Mouse (Mus musculus): ENCODE results near the gene Hoxa5. TPM values are rescaled to one million over a fixed set of nuclear protein-coding genes. Genes with fewer than 3 reads are reported as not detected.

The Hoxa5 gene
- polyA plus RNA-seq, 1 experiment, result 5.3 TPM

DNA sequence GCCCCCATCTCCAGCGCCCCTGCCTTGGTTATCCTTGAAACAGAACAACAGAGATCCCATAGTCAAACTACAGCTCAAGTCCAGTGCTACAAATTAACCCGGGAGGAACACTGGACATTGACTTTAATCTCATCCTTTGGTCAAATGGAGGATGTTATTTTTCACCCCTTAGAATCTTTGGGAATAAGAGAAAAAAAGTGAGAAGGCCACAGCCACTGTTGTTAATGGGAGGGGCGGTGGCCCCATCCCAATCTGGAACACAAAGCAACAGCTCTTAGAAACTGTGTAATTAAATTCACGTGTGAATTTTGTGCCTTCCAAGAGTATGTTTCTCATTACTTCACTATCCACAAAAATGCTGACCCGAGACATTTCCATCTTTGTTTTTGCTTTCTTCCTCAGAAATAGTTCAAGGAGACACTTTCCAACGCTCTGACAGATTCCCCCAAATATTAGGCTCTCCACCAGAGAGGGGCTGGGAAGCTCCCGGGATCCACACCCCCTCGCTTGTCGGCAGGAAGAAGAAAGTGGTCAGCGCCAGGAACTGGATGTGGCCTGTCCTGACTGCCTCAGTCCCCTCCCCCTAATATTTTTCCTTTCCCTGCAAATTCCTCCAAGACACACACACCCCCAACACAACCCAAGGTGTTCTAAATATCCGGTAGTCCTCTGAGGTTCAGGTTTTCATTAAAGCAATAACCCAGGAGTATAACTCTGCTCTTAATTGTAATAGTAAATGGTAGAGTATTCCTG is 23.3 kb upstream of the Hoxa5 start:
- no peak for DNase-seq (ENCODE audit: low read depth)

DNA sequence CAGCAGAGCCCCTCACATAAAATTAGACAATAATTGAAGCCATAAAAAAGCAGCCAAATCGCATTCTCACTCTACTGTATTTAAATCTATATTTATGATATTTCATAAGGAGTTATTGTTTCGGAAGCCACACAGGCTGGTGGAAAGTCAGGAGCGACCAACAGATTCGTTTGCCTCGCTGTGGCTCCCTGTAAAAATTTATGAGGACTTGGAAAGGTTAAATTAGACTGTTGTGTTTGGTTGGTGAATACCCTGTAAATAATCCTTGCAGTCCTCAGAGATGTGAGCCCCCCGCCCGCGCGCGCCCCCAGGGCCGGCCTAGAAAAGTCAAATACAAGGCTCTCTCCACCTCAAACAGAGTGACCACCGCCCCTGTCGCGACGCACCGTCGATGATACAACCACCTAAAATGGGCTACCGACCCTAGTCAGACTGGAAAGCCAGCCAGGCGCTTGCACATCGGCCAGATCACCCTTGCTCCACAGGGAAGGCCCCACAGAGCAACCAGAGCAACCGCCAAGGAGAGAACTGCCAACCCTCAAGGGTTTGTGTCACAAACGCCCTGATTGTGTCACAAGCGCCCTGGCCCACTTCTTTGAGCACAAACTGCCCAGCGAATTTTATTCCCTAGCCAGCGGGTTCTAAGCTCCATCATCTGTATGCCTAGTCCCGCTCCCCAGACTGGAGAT is 22.3 kb upstream of the Hoxa5 start:
- no peak for DNase-seq (ENCODE audit: low read depth)

DNA sequence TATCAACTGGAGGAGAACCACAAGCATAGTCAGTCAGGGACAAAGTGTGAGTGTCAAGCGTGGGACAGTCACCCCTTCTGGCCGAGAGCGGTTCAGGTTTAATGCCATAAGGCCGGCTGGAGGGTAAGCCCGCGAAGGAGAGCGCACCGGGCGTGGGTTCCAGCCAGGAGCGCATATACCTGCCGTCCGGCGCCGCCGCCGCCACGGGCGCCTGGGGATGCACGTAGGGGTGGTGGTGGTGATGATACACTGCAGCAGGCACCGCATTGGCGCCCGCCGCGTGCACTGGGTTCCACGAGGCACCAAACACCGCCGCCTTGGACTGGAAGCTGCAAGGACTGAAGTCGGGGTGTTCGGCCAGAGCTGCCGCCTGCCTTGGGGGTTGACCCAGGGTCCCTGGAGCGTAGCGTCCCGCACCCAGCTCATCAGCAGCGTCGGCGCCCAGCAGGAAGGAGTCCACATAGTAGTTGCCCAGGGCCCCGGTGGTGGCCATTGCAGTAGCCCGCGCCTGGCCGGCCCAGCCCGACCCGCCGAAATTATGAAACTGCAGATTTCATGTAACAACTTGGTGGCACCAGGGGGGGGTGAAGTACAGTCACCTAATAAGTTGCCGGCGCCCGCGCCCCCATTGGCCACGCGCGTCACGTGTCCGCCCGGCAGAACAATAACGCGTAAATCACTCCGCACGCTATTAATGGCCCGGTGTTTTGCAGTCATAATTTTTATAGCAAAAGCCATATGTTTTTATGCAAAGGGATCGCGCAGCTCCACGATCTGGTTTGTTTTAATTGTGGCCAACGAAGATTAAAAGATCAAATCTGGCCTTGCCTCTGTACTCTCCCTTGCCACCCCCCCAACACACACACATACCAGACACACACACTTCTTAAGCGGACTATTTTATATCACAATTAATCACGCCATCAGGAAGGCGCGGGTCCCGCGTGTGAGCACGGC is 21.5 kb upstream of the Hoxa5 start:
- no peak for DNase-seq (ENCODE audit: low read depth)

DNA sequence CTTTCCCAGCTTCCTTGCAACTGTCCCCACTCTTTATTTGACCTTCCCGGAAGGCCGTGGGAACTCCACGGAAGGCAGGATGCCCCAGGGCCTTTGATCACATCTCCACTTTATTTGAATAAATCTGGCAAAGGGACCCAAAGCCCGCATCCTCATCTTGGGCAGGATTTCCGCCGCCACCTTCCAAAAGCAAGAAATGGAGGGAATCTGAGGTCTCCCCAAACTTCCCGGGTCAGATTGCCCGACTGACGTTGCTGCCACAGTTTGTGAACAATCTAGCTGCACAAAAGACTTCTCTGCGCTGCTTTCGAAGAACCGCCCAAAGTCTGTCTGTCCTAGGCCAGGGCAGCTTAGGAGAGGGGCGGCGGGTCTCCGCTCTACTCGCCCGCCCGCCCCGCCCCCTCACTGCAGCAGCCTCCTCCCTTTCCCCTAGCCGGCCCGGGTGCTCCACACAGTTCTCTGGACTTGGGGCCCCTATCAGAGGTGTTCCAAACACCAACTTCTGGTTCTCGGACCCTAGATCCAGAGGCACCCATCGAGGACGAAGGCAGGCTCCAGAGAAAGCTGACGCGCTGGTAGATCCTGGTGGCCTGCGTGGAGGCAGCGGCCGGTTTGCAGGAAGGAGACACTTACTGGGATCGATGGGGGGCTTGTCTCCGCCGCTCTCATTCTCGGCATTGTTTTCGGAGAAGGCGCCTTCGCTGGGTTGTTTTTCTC is 20.7 kb upstream of the Hoxa5 start:
- no peak for DNase-seq (ENCODE audit: low read depth)

DNA sequence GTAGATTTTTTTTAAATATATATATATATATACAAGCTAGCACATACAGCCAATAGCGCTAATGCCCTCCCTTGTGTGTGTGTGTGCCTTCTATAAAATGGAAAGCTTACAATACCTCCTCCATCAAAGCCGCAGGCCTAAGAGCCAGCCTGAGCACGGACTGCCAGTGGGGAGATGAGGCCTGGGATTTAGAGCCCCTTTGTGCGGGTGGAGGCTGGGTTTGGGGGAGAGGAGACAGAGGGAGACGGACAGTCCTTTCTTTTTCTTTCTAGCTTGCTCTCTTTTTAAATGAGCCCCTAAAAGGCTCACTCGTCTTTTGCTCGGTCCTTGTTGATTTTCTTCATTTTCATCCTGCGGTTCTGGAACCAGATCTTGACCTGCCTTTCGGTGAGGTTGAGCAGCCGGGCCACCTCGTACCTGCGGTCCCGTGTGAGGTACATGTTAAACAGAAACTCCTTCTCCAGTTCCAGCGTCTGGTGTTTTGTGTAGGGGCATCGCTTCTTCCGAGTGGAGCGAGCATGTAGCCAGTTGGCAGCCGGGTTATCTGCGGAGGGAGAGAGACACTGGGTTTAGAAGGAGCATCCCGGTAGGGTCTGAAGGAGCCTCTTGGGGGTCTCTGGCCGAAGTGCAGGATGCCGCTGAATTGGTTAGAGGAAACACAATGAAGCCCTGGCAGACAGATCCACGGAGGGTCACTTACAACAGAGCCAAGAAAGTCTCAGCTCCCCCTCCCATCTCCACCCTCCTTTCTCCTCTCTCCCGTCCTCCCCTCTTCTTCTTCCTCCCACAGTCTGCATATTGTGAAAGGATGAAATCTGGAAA is 19.8 kb upstream of the Hoxa5 start:
- no peak for DNase-seq (ENCODE audit: low read depth)

DNA sequence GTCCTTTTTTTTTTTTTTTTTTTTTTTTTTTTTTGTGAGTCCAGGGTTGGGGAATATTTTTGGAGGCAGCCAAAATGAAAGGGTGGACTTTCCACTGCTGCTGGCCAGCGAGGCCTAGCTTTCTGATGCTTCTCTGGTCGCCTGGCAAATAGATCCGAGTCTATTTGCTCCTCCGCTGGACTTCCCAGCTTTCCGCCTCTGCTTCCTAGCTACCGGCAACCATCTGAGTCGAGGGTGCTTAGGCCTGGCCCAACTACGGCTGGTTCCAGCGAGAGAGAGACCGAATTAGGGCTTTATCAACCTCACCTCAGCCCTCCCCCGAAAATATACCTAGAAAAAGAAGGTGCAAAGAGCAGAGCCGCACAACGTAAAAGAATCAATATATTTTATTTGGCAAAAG is 18.3 kb upstream of the Hoxa5 start:
- no peak for DNase-seq (ENCODE audit: low read depth)

- DNase-seq (ENCODE audit: low read depth), result no peak
These were observed 17.8 kb upstream of the Hoxa5 start for GRCm38 (mm10) chr6:52221993-52222685.

- DNase-seq (ENCODE audit: low read depth), result no peak
These were observed 17.1 kb upstream of the Hoxa5 start, which contains the start of gene Hoxa7 for GRCm38 (mm10) chr6:52221337-52221992. TSS of gene Hoxa7 (minus strand) at chr6:52221854.

DNA sequence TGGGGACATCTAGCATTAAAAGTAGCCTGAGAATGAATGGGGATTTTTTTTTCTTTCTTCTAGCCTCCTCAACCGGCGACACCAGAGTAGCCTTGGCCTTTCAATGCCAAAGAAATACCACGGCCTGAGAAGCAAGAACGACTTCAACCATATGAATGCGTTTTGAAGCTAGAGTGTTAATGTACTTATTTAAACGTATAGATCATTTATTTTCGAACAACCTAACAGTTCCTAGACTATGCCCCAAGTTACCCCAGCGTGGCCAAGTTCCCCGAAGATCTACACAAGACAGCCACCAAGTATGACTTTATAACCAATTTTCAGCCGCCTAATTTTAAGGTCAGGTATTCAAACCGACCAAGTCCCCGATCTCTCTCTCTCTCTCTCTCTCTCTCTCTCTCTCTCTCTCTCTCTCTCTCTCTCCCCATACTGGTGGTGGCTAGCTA is 16.5 kb upstream of the Hoxa5 start:
- no peak for DNase-seq (ENCODE audit: low read depth)

- no peak for DNase-seq (ENCODE audit: low read depth)
These were observed 15.8 kb upstream of the Hoxa5 start for GRCm38 (mm10) chr6:52220003-52220864.

- no peak for DNase-seq (ENCODE audit: low read depth)
These were observed 15.0 kb upstream of the Hoxa5 start for GRCm38 (mm10) chr6:52219234-52219942.

GRCm38 (mm10) chr6:52218643-52219215 is 14.3 kb upstream of the Hoxa5 start:
- no peak for DNase-seq (ENCODE audit: low read depth)

DNA sequence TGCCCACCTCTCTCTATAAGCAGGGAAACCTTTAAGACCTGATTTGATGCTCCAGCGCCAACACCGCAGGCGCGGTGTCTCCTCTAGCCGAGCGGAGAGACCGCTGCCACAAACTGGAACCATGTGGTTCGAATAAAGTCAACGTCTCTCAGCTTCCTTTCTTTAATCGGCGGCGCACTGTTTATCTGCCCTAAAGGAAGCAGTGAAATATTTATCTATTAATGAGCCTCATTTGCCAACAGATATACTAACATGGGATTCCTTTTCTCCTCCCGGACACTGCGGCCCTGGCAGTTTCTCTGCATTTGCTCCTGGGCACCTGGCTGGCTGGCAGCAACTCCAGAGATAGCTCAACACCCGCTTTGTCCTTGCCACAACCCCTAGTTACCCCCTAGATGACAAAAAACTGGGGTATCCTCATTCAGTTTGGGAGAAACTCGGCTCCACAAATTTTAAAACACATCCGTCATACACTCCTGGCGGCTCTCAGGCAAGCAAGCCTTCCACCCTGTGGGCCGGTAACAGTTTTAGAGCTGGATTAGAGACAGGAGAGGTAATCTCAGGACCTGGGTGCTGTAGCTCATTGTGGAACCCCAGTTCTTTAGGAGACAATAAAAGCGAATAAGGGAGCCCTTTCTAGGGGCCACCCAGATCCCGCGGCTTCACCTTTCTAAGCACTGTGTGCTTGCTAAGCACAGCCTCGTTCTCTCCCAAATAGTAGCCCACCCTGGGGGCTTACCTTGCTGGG is 13.7 kb upstream of the Hoxa5 start:
- DNase-seq (ENCODE audit: low read depth), result no peak

GRCm38 (mm10) chr6:52217459-52217768 is 13.0 kb upstream of the Hoxa5 start:
- no peak for DNase-seq (ENCODE audit: low read depth)

GRCm38 (mm10) chr6:52216691-52217458 is 12.5 kb upstream of the Hoxa5 start:
- no peak for DNase-seq (ENCODE audit: low read depth)

Measured in gonadal fat pad, adult 2 months (tissue).